Mouse (Mus musculus) intestine, postnatal 0 days (tissue): ENCODE data around the gene Gmpr. TPM values are rescaled to one million over a fixed set of nuclear protein-coding genes. Genes with fewer than 3 reads are reported as not detected.

ENCODE experiments used
- ATAC-seq: fragments of 200-750 bp; cut with Nextera tagmentation; 2 replicates; pipeline ENCODE4 v1.8.0; 2017; ENCODE audit warnings: mild to moderate bottlenecking, moderate TSS enrichment, moderate library complexity
- H3K27ac ChIP-seq: fragments of 300-500 bp; sonication (generic); 2 replicates; pipeline ENCODE4 v1.5.1; 2014; ENCODE audit warnings: mild to moderate bottlenecking, low read depth, low read length, moderate library complexity
- H3K27me3 ChIP-seq: fragments of 300-500 bp; sonication (generic); replicated peaks from 2 replicates; pipeline ENCODE4 v1.6.1; 2014; ENCODE audit warnings: low read length, mixed read lengths; ENCODE audit not compliant: control insufficient read depth, insufficient read depth
- H3K36me3 ChIP-seq: fragments of 300-500 bp; sonication (generic); 2 replicates; pipeline ENCODE4 v1.6.1; 2014; ENCODE audit warnings: mild to moderate bottlenecking, moderate library complexity; ENCODE audit not compliant: control insufficient read depth, insufficient read depth
- H3K4me1 ChIP-seq: fragments of 300-500 bp; sonication (generic); replicated peaks from 2 replicates; pipeline ENCODE4 v1.6.1; 2014; ENCODE audit warnings: antibody characterized with exemption, low read length, mixed read lengths; ENCODE audit not compliant: control insufficient read depth, insufficient read depth
- H3K4me2 ChIP-seq: fragments of 300-500 bp; sonication (generic); replicated peaks from 2 replicates; pipeline ENCODE4 v1.6.1; 2014; ENCODE audit warnings: low read depth, mild to moderate bottlenecking, moderate library complexity
- H3K4me3 ChIP-seq: fragments of 300-500 bp; sonication (generic); 2 replicates; pipeline ENCODE4 v1.5.1; 2014; ENCODE audit warnings: low read depth, low read length
- H3K9ac ChIP-seq: fragments of 300-500 bp; sonication (generic); 2 replicates; pipeline ENCODE4 v1.6.1; 2014; ENCODE audit warnings: mild to moderate bottlenecking, low read depth, low read length
- H3K9me3 ChIP-seq: fragments of 300-500 bp; sonication (generic); 2 replicates; pipeline ENCODE4 v1.6.1; 2016; ENCODE audit warnings: mixed run types; ENCODE audit not compliant: control insufficient read depth
- CTCF ChIP-seq: sonication (generic); IDR thresholded peaks from 2 replicates; pipeline ENCODE4 v1.5.1; 2016; ENCODE audit warnings: low read depth, mild to moderate bottlenecking, control low read depth, antibody characterized with exemption, moderate library complexity
- WGBS: fragments of 180-500 bp; shearing (Covaris S2); extraction: QIAGEN DNeasy Blood & Tissue Kit; methylation state at CpG from one replicate; pipeline ENCODE4 v1.1.7; 2014; 5-methylcytosine and 5-hydroxymethylcytosine counted together
- polyA plus RNA-seq: library from polyadenylated mRNA; unstranded; fragments of >200 nt; fragmentation: Nextera tagmentation; extraction: Ambion mirVana; gene quantifications from 2 replicates; pipeline ENCODE4 v1.2.1, GENCODE M21; 2015

Gene Gmpr
- polyA plus RNA-seq, 1 experiment from 2014 or later: 20.5 TPM

- TF ChIP-seq CTCF: peak; percentile 91
- no peak overlapping the region for H3K9ac ChIP-seq
- no peak for ATAC-seq
- H3K4me1 ChIP-seq: 0 out of 2 replicates have a peak, but pooled peaks cover 2% of the 10 kb centered on the region
- H3K9me3 ChIP-seq: no peaks in the 10 kb centered on the region
- H3K36me3 ChIP-seq: peaks cover 5% of the 10 kb centered on the region; the same call in 1 of the 2 replicates
- no peak overlapping the region for H3K27ac ChIP-seq
- no peaks in the 10 kb centered on the region for H3K27me3 ChIP-seq
- no peak overlapping the region for H3K4me2 ChIP-seq
- 5% methylated on average over 6 of the region's 6 CpGs for WGBS
- no peak overlapping the region for H3K4me3 ChIP-seq
Measured at GRCm38 (mm10) chr13:45571795-45572262, 64.6 kb downstream of the Gmpr start.

- no peak overlapping the region for H3K4me3 ChIP-seq
- H3K36me3 ChIP-seq: no peaks in the 10 kb centered on the region; the same call in 1 of the 2 replicates
- H3K4me2 ChIP-seq: no peak overlapping the region
- H3K4me1 ChIP-seq: 0 out of 2 replicates have a peak, but pooled peaks cover 2% of the 10 kb centered on the region
- no peak overlapping the region for H3K9ac ChIP-seq
- no peak for ATAC-seq
- TF ChIP-seq CTCF: peak; percentile 80
- no peaks in the 10 kb centered on the region for H3K9me3 ChIP-seq
- no peaks in the 10 kb centered on the region for H3K27me3 ChIP-seq
- no peak overlapping the region for H3K27ac ChIP-seq
- 28% methylated on average over 4 of the region's 4 CpGs for WGBS
Measured at GRCm38 (mm10) chr13:45572768-45573167, 65.5 kb downstream of the Gmpr start.

- Histone ChIP-seq H3K36me3 (no peaks in the 10 kb centered on the region), H3K4me1 (0 out of 2 replicates have a peak, but pooled peaks cover 2% of the 10 kb centered on the region), H3K9me3 (no peaks in the 10 kb centered on the region), H3K27me3 (no peaks in the 10 kb centered on the region), H3K4me3 (no peak overlapping the region), H3K4me2 (no peak overlapping the region), H3K9ac (no peak overlapping the region), H3K27ac (peak overlapping the region; percentile 46; the same call in 1 of the 2 replicates)
- no peak for TF ChIP-seq CTCF
- ATAC-seq: no peak
- WGBS: 57% methylated on average over 4 of the region's 4 CpGs
Measured at GRCm38 (mm10) chr13:45576185-45576584, 68.9 kb downstream of the Gmpr start.

DNA sequence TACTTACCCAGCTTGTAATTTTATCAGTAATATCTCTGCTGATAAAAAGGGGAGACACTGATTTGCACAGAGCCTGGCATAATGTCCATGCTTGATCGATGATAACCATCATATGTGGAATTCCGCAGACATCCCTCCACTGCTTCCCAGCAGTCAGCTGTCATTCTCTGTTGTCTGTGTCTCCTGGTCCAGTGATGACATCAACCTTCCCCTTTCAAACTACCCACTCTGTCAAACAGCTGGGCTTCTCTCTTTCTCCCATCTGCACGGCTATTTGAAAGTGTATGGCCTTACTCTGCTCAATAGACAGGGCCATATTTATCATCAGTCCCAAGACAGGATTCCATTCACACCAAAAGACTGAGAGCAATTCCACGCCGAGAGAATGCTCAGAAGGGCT lies 70.1 kb downstream of the Gmpr start:
- Histone ChIP-seq H3K4me2 (no peak overlapping the region), H3K9ac (no peak overlapping the region), H3K36me3 (no peaks in the 10 kb centered on the region), H3K4me1 (0 out of 2 replicates have a peak, but pooled peaks cover 2% of the 10 kb centered on the region), H3K4me3 (no peak overlapping the region), H3K9me3 (no peaks in the 10 kb centered on the region), H3K27ac (no peak overlapping the region), H3K27me3 (no peaks in the 10 kb centered on the region)
- TF ChIP-seq CTCF: no peak
- ATAC-seq: no peak
- WGBS: 61% methylated on average over 5 of the region's 5 CpGs

- WGBS: 48% methylated on average over 2 of the region's 2 CpGs
- Histone ChIP-seq H3K9ac (no peak overlapping the region), H3K4me2 (no peak overlapping the region), H3K4me3 (no peak overlapping the region), H3K27me3 (no peaks in the 10 kb centered on the region), H3K36me3 (no peaks in the 10 kb centered on the region), H3K27ac (no peak overlapping the region), H3K4me1 (0 out of 2 replicates have a peak, but pooled peaks cover 2% of the 10 kb centered on the region), H3K9me3 (no peaks in the 10 kb centered on the region)
- no peak for ATAC-seq
- peak; percentile 62 for TF ChIP-seq CTCF
Measured at GRCm38 (mm10) chr13:45577784-45578183, 70.5 kb downstream of the Gmpr start.

DNA sequence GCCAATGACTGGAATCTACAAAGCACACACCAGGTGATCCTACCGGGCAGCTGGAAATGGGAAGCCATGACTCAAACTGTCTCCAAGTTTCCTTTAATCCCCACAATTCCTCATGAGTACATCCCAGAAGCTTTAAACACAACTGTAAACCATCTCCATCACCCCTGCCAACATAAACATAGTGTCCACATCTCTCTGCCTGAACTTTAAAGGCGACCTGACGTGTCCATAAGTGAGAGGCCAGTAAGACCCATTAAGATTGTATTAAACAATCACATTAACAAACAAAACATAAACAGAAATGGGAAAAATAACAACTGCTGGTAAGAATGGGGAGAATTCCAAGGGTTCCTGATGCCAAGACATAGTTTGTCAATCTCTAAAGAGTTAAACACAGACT lies 72.5 kb downstream of the Gmpr start:
- ATAC-seq: no peak
- no peak overlapping the region for H3K4me3 ChIP-seq
- no peak overlapping the region for H3K9ac ChIP-seq
- H3K27ac ChIP-seq: no peak overlapping the region
- TF ChIP-seq CTCF: no peak
- no peaks in the 10 kb centered on the region for H3K36me3 ChIP-seq
- 58% methylated on average over 3 of the region's 3 CpGs for WGBS
- no peaks in the 10 kb centered on the region for H3K9me3 ChIP-seq
- 0 out of 2 replicates have a peak, but pooled peaks cover 2% of the 10 kb centered on the region for H3K4me1 ChIP-seq
- no peaks in the 10 kb centered on the region for H3K27me3 ChIP-seq
- H3K4me2 ChIP-seq: no peak overlapping the region
